Mouse (Mus musculus): ENCODE results near the gene Slc8b1.

GRCm38 (mm10) chr5:120563914-120564311 is 52.9 kb downstream of the Slc8b1 start:
- TF ChIP-seq CTCF (conservative IDR thresholded peaks at IDR 0.05; ENCODE audit: insufficient read depth, insufficient read length, low read depth, low read length) (no peak), POLR2A (IDR thresholded peaks at IDR 0.05; ENCODE audit: low read depth, low read length) (no peak)

All from kidney, adult 2 months (tissue).